Mouse (Mus musculus) CH12.LX (cell line): ENCODE measurements around the gene Svep1.

ENCODE experiments used
- CTCF ChIP-seq, 2 experiments: IDR thresholded peaks in 1 of 2; conservative IDR thresholded peaks in 1 of 2; 2 replicates each; pipeline ENCODE4 v1.5.1; 2011 to 2012; ENCODE audit warnings: low read depth in 2 of 2, low read length in 2 of 2, improper control_type of control experiment in 1 of 2, inconsistent platforms in 1 of 2, mild to moderate bottlenecking in 1 of 2, moderate library complexity in 1 of 2
- POLR2A ChIP-seq: IDR thresholded peaks from 2 replicates; pipeline ENCODE4 v1.6.1; 2011; ENCODE audit warnings: low read depth, mild to moderate bottlenecking, improper control_type of control experiment, low read length
- SMC3 ChIP-seq: IDR thresholded peaks from 2 replicates; pipeline ENCODE4 v1.6.1; 2011; ENCODE audit warnings: low read depth, low read length, improper control_type of control experiment
- UBTF ChIP-seq: IDR thresholded peaks from 2 replicates; pipeline ENCODE4 v1.6.1; 2012; ENCODE audit warnings: low read depth, mild to moderate bottlenecking, inconsistent platforms, low read length, improper control_type of control experiment, moderate library complexity
- ZMIZ1 ChIP-seq: IDR thresholded peaks from 2 replicates; pipeline ENCODE4 v1.6.1; 2012; ENCODE audit warnings: low read depth, mild to moderate bottlenecking, inconsistent platforms, low read length, improper control_type of control experiment

GRCm38 (mm10) chr4:58223499-58223898 is 16.8 kb upstream of the Svep1 start:
- TF ChIP-seq POLR2A (no peak), ZMIZ1 (no peak), CTCF (conservative IDR thresholded peaks at IDR 0.05 in 1 of 2, IDR thresholded peaks at IDR 0.05 in 1 of 2; ENCODE audit: low read depth in 2 of 2, low read length in 2 of 2) (no peak), SMC3 (no peak), UBTF (no peak)
